Mouse (Mus musculus): ENCODE data around the gene Cbr4.
A peak's percentile ranks its signal among the peaks of the same experiment; 100 is the strongest.

Cbr4 gene

GRCm38 (mm10) chr8:61487597-61488156, at the start of gene Cbr4:
Cbr4 (plus strand) TSS chr8:61487734.
- DNase-seq (ENCODE audit: low spot score) = peak; percentile 86

DNA sequence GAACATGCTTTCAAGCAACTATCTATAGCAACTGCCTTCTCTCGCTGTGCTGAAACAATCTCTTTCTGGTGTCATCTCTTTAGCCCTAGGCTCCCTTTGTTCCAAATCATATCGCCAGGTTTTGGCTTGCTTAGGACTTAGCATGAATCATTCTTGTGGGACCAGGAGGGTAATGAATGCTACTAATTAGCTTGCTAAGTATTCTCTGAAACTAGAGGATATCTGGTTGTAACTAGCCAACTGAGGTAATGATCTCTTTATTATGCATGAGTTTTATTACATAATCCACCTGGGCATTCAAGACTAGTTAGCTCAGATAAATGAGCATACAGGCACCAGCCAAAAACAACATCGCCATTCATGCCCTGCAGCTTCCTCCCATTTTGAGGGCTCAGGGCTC, 44.5 kb upstream of the Cbr4 start:
- DNase-seq (ENCODE audit: low spot score) = no peak

DNA sequence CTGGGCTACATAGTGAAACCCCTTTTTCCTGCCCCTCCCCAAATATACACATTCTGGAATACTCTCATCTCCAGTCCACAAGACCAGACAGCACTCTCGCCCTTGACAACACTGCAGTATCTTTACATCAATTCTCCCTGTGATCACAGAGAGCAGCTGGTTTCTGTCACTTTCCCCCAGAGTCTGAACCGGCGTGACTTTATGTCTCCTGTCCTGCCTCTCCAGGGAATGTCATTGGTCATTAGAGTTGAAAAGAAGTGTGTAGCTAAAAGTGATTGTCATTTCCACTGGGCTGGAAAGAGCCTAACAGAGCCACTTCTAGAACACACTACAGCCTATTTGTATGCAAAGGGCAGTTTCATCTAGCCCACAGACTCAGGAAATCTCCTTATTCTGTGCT, 43.2 kb upstream of the Cbr4 start:
- no peak for DNase-seq (ENCODE audit: low spot score)

DNA sequence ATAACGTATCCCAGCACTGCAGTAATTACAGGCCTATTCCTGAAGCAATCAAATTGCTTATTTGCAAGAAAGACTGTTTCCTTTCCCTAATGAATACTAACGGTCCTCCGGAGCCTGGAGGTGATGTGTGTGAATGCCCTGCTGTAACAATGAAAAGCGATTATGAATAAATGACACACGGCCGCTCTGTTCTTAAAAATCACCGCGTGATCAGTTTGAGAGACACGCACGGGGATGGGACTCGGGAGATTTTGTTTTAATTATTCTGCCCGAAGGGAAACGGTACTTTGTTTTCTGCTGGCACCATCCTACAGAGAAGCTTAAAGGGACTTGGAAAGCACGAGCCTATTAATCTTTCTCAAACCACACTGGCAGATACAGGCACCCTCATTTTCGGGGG, 41.2 kb upstream of the Cbr4 start:
- DNase-seq (ENCODE audit: low spot score) = no peak

DNA sequence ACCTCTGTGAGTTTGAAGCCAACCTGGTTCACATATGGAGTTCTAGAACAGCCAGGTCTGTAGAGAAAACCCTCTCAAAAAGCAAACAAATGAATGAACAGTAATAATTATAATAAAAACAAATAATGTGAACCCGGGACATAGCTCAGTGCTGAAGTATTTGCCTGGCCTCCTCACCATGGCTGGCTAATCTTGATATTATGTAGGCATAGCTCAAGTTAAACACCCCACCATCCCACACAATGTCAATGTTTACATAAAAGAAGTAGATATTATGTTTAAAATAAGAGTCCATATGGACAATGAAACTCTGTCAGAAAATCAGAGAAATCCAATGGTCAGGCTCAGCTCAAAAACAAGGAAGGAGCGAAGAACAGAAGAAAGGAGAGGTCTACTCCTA, 39.4 kb upstream of the Cbr4 start:
- no peak for DNase-seq (ENCODE audit: low spot score)

DNA sequence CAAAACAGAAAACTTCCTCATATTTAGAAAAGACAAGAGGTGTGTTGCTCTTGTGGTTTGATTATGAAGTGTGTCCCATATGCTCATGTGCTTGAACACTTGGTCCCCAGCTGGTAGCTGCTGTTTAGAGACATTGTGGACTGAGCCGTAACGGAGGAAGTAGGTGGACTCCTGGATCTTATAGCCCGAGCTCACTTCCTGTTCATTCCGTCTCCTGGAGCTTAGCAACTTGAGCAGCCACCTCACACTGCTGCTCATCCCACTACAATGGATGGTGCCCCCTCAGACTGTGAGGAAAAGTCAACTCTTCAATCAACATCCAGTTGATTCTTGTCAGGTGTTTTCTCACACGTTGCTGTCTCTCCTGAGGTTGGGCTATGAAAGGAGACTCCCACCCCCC, 38.7 kb upstream of the Cbr4 start:
- no peak for DNase-seq (ENCODE audit: low spot score)

DNA sequence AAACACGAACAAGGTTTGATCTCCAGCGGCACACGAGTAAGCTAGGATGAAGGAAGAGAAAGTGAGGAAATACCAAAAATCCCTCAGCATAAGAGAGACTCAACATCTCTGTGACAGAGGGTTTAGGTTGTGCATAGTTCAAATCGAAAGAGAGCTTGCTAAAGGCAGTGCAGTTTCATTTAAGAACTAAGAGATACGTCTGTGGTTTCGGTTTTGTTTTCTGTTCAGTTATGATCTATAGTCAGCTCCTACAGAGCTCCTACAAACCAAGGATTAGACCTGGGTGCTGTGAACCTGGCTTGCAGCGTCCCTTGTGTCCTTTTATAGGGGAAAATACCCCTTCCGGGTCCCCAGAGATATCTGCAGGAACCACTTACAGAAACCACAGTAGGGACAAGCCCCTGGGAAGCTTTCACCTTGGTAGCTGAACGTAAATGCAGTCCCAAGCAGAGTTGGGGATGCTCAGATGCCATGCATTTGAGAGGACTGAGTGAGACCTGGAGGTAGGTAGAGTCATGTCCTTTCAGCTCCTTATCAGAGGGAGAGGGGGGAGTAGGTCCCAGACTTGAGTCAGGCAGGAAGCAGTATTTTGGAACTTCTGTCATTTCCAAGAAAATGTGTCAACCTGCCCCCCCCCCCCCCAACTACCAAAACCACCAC, 36.5 kb upstream of the Cbr4 start:
- peak; percentile 21 for DNase-seq (ENCODE audit: low spot score)

GRCm38 (mm10) chr8:61451721-61452337, 35.7 kb upstream of the Cbr4 start:
- DNase-seq (ENCODE audit: low spot score) = no peak

DNA sequence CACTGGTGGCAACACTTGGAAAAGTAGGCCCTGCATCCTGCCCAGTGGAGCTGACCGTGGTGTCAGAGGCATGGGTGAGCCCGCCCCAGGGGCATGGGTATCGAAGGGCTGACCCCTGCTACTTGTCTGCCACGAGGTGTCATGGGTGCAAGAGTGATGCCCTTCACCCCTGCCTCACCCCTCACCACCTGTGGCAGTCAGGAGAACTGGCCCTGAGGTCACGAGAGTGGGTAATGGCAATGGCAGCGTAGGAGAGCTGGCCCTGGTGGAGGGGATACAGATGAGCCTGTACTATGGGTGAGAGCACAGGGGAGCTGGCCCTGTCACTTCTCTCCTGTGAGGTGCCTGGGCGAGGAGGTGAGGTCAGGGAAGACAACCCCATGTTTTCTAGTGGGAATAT, 27.8 kb upstream of the Cbr4 start:
- no peak for DNase-seq (ENCODE audit: low spot score)

- no peak for DNase-seq (ENCODE audit: low spot score)
Measured at GRCm38 (mm10) chr8:61462221-61462620, 25.3 kb upstream of the Cbr4 start.

- no peak for DNase-seq (ENCODE audit: low spot score)
Measured at GRCm38 (mm10) chr8:61464393-61464792, 23.1 kb upstream of the Cbr4 start.

DNA sequence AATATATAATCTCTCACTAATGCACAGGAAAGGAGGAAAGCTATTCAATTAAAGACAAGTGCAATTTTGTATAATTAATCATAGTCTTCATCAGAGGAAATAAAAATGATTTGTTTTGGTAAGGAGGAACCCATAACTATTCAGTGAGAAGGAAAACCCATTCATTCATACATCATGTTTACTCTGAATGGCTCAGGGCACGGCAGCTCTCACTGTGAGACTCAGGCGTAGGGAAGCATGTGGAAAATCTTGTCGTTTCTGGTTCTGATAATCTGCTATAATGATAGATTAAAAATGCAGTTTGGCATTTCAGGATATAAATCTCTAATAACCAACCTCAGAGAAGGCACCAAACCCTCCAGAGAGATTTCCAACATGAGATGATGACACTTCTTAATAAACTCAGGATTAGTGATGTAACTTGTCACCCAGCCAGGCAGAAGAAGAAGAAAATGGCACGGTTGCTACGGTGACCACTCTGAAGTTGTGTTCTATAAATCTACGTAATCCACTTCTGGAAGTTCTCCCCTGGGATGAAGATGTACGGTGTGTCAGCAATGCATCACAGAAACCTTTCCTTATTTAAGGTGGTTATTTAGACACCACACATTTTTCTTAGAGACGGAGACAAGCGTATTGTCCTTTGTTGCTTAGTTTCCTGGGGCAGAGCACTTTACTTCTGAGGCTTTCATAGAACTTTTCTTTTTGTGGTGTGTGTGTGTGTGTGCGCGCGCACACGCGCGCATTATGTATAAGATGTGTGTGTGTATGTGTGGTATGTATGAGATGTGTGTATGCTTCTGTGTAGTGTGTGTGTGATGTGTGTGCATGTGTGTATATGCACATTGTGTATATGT, 20.6 kb upstream of the Cbr4 start:
- no peak for DNase-seq (ENCODE audit: low spot score)

- DNase-seq (ENCODE audit: low spot score) = no peak
Measured at GRCm38 (mm10) chr8:61467553-61467815, 20.1 kb upstream of the Cbr4 start.

GRCm38 (mm10) chr8:61470213-61470612, 17.3 kb upstream of the Cbr4 start:
- DNase-seq (ENCODE audit: low spot score) = no peak

DNA sequence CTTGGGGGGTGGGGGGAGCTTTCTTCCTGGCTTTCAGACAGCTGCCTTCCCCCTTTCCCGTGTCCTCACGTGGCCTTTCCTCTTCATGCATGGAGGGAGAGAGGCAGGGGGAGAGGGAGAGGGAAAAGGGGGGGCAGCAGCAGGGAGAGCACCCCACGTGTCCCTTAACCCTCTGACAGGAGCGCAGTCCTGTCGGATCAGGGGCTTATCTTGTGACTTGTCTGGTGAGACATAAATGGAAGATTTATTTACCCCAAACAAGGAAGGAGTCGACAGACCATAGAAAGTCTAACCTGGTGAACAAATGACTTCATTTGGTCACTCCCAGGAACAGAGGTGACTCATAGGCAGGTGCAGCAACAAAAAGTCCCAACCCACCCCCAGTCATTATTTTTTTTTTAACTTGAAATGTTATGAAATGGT, 12.3 kb upstream of the Cbr4 start:
- no peak for DNase-seq (ENCODE audit: low spot score)

GRCm38 (mm10) chr8:61476160-61476559, 11.4 kb upstream of the Cbr4 start:
- no peak for DNase-seq (ENCODE audit: low spot score)

DNA sequence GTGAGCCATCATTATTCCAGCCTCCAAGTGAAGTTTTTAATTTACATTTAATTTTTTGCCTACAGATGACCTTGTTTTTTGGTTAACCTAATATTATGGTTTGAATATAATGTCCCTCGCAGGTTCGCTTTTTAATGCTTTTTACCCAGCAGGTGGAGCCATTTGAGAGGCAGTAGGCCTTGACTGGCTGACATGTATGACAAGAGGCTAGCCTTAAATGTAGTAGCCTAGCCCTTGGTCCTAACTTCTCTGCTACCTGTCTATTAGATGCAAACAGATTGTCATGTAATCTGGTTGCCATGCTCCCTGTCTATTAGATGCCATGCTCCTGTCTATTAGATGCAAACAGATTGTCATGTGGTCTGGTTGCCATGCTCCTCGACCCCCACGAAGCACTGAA, 9.4 kb upstream of the Cbr4 start:
- no peak for DNase-seq (ENCODE audit: low spot score)

DNA sequence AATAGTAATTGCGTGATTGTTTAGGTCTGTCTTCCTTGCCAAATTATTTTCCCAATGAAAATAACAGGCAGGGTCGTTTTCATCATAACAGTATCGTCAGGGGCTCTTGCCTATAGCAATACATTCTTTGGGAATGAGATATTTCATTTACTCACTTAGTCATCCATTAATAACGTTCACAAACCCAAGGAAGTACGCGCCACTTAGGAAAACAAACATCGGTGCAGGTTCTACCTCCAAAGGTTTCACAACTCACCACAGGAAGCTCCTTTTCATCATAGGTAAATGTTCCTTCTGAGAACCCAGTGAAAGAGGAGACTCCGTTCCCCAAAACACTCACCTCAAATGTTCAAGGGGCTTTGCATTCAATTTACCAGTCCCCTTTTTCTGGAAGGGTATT, 8.7 kb upstream of the Cbr4 start:
- no peak for DNase-seq (ENCODE audit: low spot score)

- peak; percentile 34 for DNase-seq (ENCODE audit: low spot score)
Measured at GRCm38 (mm10) chr8:61479506-61480214, 7.9 kb upstream of the Cbr4 start.

- DNase-seq (ENCODE audit: low spot score) = no peak
Measured at GRCm38 (mm10) chr8:61480260-61480967, 7.1 kb upstream of the Cbr4 start.

GRCm38 (mm10) chr8:61486923-61487529, 508 bp upstream of the Cbr4 start:
- DNase-seq (ENCODE audit: low spot score) = no peak
